Mouse (Mus musculus) embryo, embryonic 11 days (tissue): ENCODE measurements around the gene Rnasek.

ENCODE experiments used
- DNase-seq: peaks from one replicate; pipeline ENCODE4 v3.0.0-alpha.2; 2015

The Rnasek gene

GRCm38 (mm10) chr11:70239541-70240279 lies at the start of gene Rnasek, which contains the start of gene Gm21988:
Rnasek (minus strand) TSS chr11:70239842.
Gm21988 (minus strand) TSS chr11:70239830.
- peak; percentile 91 for DNase-seq

GRCm38 (mm10) chr11:70289236-70289635 lies 49.6 kb upstream of the Rnasek start:
- no peak for DNase-seq

- no peak for DNase-seq
Observed at GRCm38 (mm10) chr11:70288102-70288501, 48.5 kb upstream of the Rnasek start.

- no peak for DNase-seq
Observed at GRCm38 (mm10) chr11:70285686-70286085, 46.0 kb upstream of the Rnasek start.

- DNase-seq = no peak
Observed at GRCm38 (mm10) chr11:70284757-70285156, 45.1 kb upstream of the Rnasek start.

GRCm38 (mm10) chr11:70283666-70284065 lies 44.0 kb upstream of the Rnasek start:
- DNase-seq = no peak

GRCm38 (mm10) chr11:70280441-70280840 lies 40.8 kb upstream of the Rnasek start:
- DNase-seq = no peak

GRCm38 (mm10) chr11:70278961-70279360 lies 39.3 kb upstream of the Rnasek start:
- DNase-seq = no peak

- no peak for DNase-seq
Observed at GRCm38 (mm10) chr11:70271641-70272040, 32.0 kb upstream of the Rnasek start.

GRCm38 (mm10) chr11:70266405-70266804 lies 26.8 kb upstream of the Rnasek start:
- DNase-seq = no peak

GRCm38 (mm10) chr11:70265819-70266218 lies 26.2 kb upstream of the Rnasek start:
- DNase-seq = no peak

GRCm38 (mm10) chr11:70265252-70265651 lies 25.6 kb upstream of the Rnasek start:
- DNase-seq = no peak

GRCm38 (mm10) chr11:70259035-70259434 lies 19.4 kb upstream of the Rnasek start:
- DNase-seq = no peak

GRCm38 (mm10) chr11:70254931-70255531 lies 15.4 kb upstream of the Rnasek start, which contains the start of gene Alox12:
Alox12 (minus strand) TSS chr11:70255353.
- peak; percentile 61 for DNase-seq

- no peak for DNase-seq
Observed at GRCm38 (mm10) chr11:70254337-70254736, 14.7 kb upstream of the Rnasek start.

GRCm38 (mm10) chr11:70251853-70252252 lies 12.2 kb upstream of the Rnasek start:
- DNase-seq = no peak

- DNase-seq = no peak
Observed at GRCm38 (mm10) chr11:70250150-70250549, 10.5 kb upstream of the Rnasek start.

GRCm38 (mm10) chr11:70247136-70247845 lies 7.6 kb upstream of the Rnasek start:
- DNase-seq = peak; percentile 75

GRCm38 (mm10) chr11:70242591-70242990 lies 2.9 kb upstream of the Rnasek start:
- no peak for DNase-seq

- DNase-seq = no peak
Observed at GRCm38 (mm10) chr11:70238591-70239440, 826 bp downstream of the Rnasek start.

GRCm38 (mm10) chr11:70237457-70238167 lies 2.0 kb downstream of the Rnasek start, which contains the start of gene 0610010K14Rik:
0610010K14Rik (minus strand) TSS chr11:70237914.
- DNase-seq = peak; percentile 97

- DNase-seq = no peak
Observed at GRCm38 (mm10) chr11:70236717-70237116, 2.9 kb downstream of the Rnasek start.
